Mouse (Mus musculus) forebrain, embryonic 15.5 days (tissue): ENCODE measurements at regions not wholly inside any gene's neighbourhood (a gene's known extent, or its start where the extent isn't known, plus 50 kb on each side); places are given as distances from the start of the nearest gene placed in this dataset.
A peak's percentile ranks its signal among the peaks of the same experiment; 100 is the strongest.

Experiments
- ATAC-seq: fragments of 200-750 bp; cut with Nextera tagmentation; replicated peaks from 2 replicates; pipeline ENCODE4 v1.8.0; 2017; ENCODE audit warnings: mild to moderate bottlenecking, moderate TSS enrichment, moderate library complexity
- H3K27ac ChIP-seq: fragments of 300-500 bp; sonication (generic); replicated peaks from 2 replicates; pipeline ENCODE4 v1.5.1; 2015; ENCODE audit warnings: mild to moderate bottlenecking, inconsistent platforms
- H3K27me3 ChIP-seq: fragments of 300-500 bp; sonication (generic); 2 replicates; pipeline ENCODE4 v1.6.1; 2015; ENCODE audit warnings: inconsistent platforms
- H3K36me3 ChIP-seq: fragments of 300-500 bp; sonication (generic); 2 replicates; pipeline ENCODE4 v1.6.1; 2015; ENCODE audit warnings: mild to moderate bottlenecking, inconsistent platforms
- H3K4me1 ChIP-seq: fragments of 300-500 bp; sonication (generic); 2 replicates; pipeline ENCODE4 v1.6.1; 2015; ENCODE audit warnings: inconsistent platforms
- H3K4me2 ChIP-seq: fragments of 300-500 bp; sonication (generic); replicated peaks from 2 replicates; pipeline ENCODE4 v1.6.1; 2015; ENCODE audit warnings: mild to moderate bottlenecking, inconsistent platforms
- H3K4me3 ChIP-seq: fragments of 300-500 bp; sonication (generic); 2 replicates; pipeline ENCODE4 v1.5.1; 2015; ENCODE audit warnings: mild to moderate bottlenecking, inconsistent platforms
- H3K9ac ChIP-seq: fragments of 300-500 bp; sonication (generic); replicated peaks from 2 replicates; pipeline ENCODE4 v1.6.1; 2015; ENCODE audit warnings: mild to moderate bottlenecking, inconsistent platforms
- H3K9me3 ChIP-seq: fragments of 300-500 bp; sonication (generic); 2 replicates; pipeline ENCODE4 v1.6.1; 2016; ENCODE audit warnings: inconsistent platforms
- WGBS: fragments of 180-500 bp; shearing (Covaris S2); methylation state at CpG from one replicate; pipeline ENCODE4 v1.1.7; 2015; ENCODE audit warnings: mixed read lengths; 5-methylcytosine and 5-hydroxymethylcytosine counted together

GRCm38 (mm10) chr3:65449176-65449575 lies 56.8 kb upstream of the Ssr3 start:
- Histone ChIP-seq H3K9me3 (no peaks in the 10 kb centered on the region), H3K4me3 (no peak overlapping the region), H3K9ac (no peak overlapping the region), H3K4me1 (no peaks in the 10 kb centered on the region), H3K4me2 (no peak overlapping the region), H3K27ac (no peak overlapping the region), H3K36me3 (no peaks in the 10 kb centered on the region), H3K27me3 (no peaks in the 10 kb centered on the region)
- WGBS = 90% methylated on average over 1 of the region's 1 CpGs
- no peak for ATAC-seq

- WGBS = 27% methylated on average over 1 of the region's 1 CpGs
Measured at GRCm38 (mm10) chr3:65443701-65444100, 51.3 kb upstream of the Ssr3 start.

GRCm38 (mm10) chr3:65442946-65443345 lies 50.5 kb upstream of the Ssr3 start:
- Histone ChIP-seq H3K4me3 (no peak overlapping the region), H3K9ac (no peak overlapping the region), H3K4me2 (no peak overlapping the region), H3K4me1 (peaks cover 17% of the 10 kb centered on the region), H3K27me3 (no peaks in the 10 kb centered on the region), H3K36me3 (no peaks in the 10 kb centered on the region), H3K9me3 (no peaks in the 10 kb centered on the region), H3K27ac (no peak overlapping the region)
- ATAC-seq = no peak
- WGBS = 67% methylated on average over 8 of the region's 8 CpGs

More at GRCm38 (mm10) chr3:65443701-65444100, 51.3 kb upstream of the Ssr3 start:
- H3K27me3 ChIP-seq = no peaks in the 10 kb centered on the region
- no peak overlapping the region for H3K9ac ChIP-seq
- H3K4me1 ChIP-seq = peaks cover 17% of the 10 kb centered on the region
- no peaks in the 10 kb centered on the region for H3K9me3 ChIP-seq
- no peak overlapping the region for H3K4me3 ChIP-seq
- no peak overlapping the region for H3K4me2 ChIP-seq
- no peak overlapping the region for H3K27ac ChIP-seq
- H3K36me3 ChIP-seq = no peaks in the 10 kb centered on the region
- no peak for ATAC-seq

GRCm38 (mm10) chr3:65442269-65442668 lies 49.8 kb upstream of the Ssr3 start:
- H3K9ac ChIP-seq = no peak overlapping the region
- no peak overlapping the region for H3K4me2 ChIP-seq
- no peak overlapping the region for H3K4me3 ChIP-seq
- no peaks in the 10 kb centered on the region for H3K9me3 ChIP-seq
- WGBS = 70% methylated on average over 4 of the region's 4 CpGs
- no peaks in the 10 kb centered on the region for H3K27me3 ChIP-seq
- peaks cover 17% of the 10 kb centered on the region for H3K4me1 ChIP-seq
- H3K36me3 ChIP-seq = no peaks in the 10 kb centered on the region
- H3K27ac ChIP-seq = peak overlapping the region; percentile 73
- peak; percentile 51; the same call in 1 of the 2 replicates for ATAC-seq
